Mouse (Mus musculus): ENCODE measurements around the gene Chd4. TPM values are rescaled to one million over a fixed set of nuclear protein-coding genes. Genes with fewer than 3 reads are reported as not detected.

The Chd4 gene
- polyA plus RNA-seq, 1 experiment from 2014 or later = 38.3 TPM

DNA sequence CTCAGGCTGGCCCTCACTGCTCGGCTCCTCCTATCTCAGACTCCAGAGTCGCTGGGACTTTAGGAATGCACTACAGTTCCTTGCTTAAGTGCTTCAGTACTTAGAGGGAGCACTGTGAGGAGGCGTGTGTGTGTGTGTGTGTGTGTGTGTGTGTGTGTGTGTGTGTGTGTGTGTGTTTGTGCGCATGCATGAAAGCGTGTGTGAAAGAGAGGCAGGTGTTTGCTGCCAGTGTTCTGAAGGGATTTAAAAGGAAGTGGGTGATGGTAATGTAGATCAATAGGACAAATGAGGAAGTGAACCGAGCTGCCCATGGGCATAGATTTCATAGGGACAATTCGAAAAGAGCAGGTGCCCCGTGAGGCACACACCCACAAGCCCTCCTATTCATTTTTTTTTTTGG, 22.0 kb upstream of the Chd4 start:
- Histone ChIP-seq H3K4me1 (peaks cover 31% of the 10 kb centered on the region), H3K9me3 (replicated peaks) (no peaks in the 10 kb centered on the region), H3K4me3 (no peak overlapping the region), H3K4me2 (no peak overlapping the region), H3K27ac (no peak overlapping the region), H3K9ac (no peak overlapping the region), H3K36me3 (no peaks in the 10 kb centered on the region), H3K27me3 (replicated peaks) (0 out of 2 replicates have a peak, but pooled peaks cover 4% of the 10 kb centered on the region)
- ATAC-seq = no peak
- 46% methylated on average over 8 of the region's 8 CpGs for WGBS (ENCODE audit: insufficient replicate concordance)

GRCm38 (mm10) chr6:125081394-125081793, 14.4 kb upstream of the Chd4 start:
- WGBS (ENCODE audit: insufficient replicate concordance) = 31% methylated on average over 25 of the region's 25 CpGs
- Histone ChIP-seq H3K9me3 (replicated peaks) (no peaks in the 10 kb centered on the region), H3K4me2 (peak overlapping the region; percentile 84), H3K27me3 (replicated peaks) (0 out of 2 replicates have a peak, but pooled peaks cover 4% of the 10 kb centered on the region), H3K4me3 (peak overlapping the region; percentile 50), H3K27ac (peak overlapping the region; percentile 62), H3K4me1 (peaks cover 23% of the 10 kb centered on the region), H3K36me3 (no peaks in the 10 kb centered on the region), H3K9ac (peak overlapping the region; percentile 58)
- ATAC-seq = no peak; the same call in 1 of the 2 replicates

DNA sequence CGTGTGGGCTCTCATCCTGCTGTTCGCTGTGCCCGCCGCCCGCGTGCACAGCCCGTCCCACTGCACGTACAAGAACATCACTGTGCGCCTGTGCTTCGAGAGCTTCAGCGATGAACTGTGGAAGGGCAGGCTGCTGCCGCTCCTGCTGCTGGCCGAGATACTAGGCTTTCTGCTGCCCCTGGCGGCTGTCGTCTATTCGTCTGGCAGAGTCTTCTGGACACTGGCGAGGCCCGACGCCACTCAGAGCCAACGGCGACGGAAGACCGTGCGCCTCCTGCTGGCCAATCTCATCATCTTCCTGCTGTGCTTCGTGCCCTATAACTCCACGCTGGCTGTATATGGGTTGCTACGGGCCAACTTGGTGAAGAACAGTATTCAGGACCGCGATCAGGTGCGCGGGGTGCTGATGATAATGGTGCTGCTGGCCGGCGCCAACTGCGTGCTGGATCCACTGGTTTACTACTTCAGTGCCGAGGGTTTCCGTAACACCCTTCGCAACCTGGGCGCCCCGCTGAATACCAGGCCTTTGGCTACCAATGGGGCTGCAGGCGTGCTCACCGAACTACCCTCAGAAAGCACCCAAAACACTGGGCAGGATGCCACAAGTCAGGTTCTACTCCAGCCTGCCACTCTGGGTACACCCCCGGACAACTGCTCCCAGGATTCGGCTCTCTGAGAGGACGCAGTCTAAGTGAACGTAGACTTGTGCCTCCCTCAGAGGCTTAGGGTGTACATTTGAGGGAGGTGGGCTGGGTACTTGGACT, 13.8 kb upstream of the Chd4 start:
- Histone ChIP-seq H3K9me3 (replicated peaks) (no peaks in the 10 kb centered on the region), H3K4me3 (peak overlapping the region; percentile 50), H3K4me1 (peaks cover 23% of the 10 kb centered on the region), H3K36me3 (no peaks in the 10 kb centered on the region), H3K4me2 (peak overlapping the region; percentile 84), H3K27ac (peak overlapping the region; percentile 62), H3K9ac (peak overlapping the region; percentile 58), H3K27me3 (replicated peaks) (0 out of 2 replicates have a peak, but pooled peaks cover 4% of the 10 kb centered on the region)
- ATAC-seq = peak; percentile 86
- WGBS (ENCODE audit: insufficient replicate concordance) = 31% methylated on average over 45 of the region's 45 CpGs

DNA sequence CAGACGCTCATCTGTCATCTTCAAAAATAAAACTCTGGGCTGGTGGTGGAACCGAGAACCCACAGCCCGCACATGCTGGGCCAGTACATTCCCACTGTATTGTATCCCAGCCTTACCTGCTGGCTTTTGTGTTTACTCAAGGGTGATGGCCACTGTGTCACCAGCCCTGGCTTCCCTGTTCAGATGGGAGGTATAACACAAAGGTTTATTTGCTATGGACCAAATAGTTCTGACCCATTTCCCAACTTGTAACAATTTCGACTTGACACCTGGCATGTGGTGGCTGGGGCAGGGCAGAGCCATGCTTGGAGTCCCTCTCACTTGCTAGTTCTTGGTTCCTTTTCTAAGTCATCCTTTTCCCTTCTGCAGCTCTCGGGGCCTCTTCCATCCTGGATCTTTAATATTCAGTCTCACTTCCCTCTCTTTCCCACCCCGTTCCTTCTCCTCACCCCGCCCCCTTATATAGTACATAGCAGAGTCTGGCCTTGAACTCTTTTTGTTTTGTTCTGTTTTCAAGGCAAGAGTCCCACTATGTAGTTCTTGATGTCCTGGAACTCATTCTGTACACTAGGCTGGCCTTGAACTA, 12.9 kb upstream of the Chd4 start:
- H3K4me2 ChIP-seq = no peak overlapping the region
- H3K9ac ChIP-seq = no peak overlapping the region
- no peaks in the 10 kb centered on the region for H3K36me3 ChIP-seq
- H3K27me3 ChIP-seq (replicated peaks) = 0 out of 2 replicates have a peak, but pooled peaks cover 4% of the 10 kb centered on the region
- H3K9me3 ChIP-seq (replicated peaks) = no peaks in the 10 kb centered on the region
- ATAC-seq = no peak
- 73% methylated on average over 7 of the region's 7 CpGs for WGBS (ENCODE audit: insufficient replicate concordance)
- H3K4me1 ChIP-seq = peaks cover 23% of the 10 kb centered on the region
- H3K27ac ChIP-seq = no peak overlapping the region
- no peak overlapping the region for H3K4me3 ChIP-seq

DNA sequence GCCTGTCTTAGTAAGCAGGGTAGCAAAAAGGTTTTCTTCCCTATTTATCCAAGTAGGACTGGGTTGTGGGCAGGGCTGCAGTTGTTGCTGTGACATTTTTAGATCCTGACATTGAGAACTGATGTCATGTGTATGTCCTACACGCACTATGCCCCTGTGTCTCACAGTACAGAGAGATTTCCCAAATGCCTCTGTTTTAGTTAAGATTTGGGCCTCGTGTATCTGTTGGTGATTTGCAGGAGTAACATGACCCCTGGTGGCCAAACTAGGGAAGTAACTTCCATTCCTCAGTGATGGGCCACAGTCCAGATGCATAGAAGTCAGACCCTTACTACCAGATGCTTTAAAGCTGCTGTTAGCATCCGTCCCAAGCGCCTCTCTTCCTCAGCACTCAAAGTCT, 11.4 kb upstream of the Chd4 start:
- ATAC-seq = 0 out of 2 replicates have a peak, but pooled peaks have one; percentile 3
- H3K4me2 ChIP-seq = no peak overlapping the region
- no peaks in the 10 kb centered on the region for H3K9me3 ChIP-seq (replicated peaks)
- WGBS (ENCODE audit: insufficient replicate concordance) = 8% methylated on average over 4 of the region's 4 CpGs
- peaks cover 36% of the 10 kb centered on the region for H3K4me1 ChIP-seq
- no peaks in the 10 kb centered on the region for H3K27me3 ChIP-seq (replicated peaks)
- H3K27ac ChIP-seq = no peak overlapping the region
- H3K9ac ChIP-seq = no peak overlapping the region
- no peak overlapping the region for H3K4me3 ChIP-seq
- no peaks in the 10 kb centered on the region for H3K36me3 ChIP-seq

- H3K9ac ChIP-seq = no peak overlapping the region
- no peak overlapping the region for H3K4me3 ChIP-seq
- H3K4me2 ChIP-seq = no peak overlapping the region
- H3K9me3 ChIP-seq (replicated peaks) = no peaks in the 10 kb centered on the region
- peaks cover 43% of the 10 kb centered on the region for H3K4me1 ChIP-seq
- WGBS (ENCODE audit: insufficient replicate concordance) = 60% methylated on average over 3 of the region's 3 CpGs
- H3K27me3 ChIP-seq (replicated peaks) = no peaks in the 10 kb centered on the region
- ATAC-seq = no peak
- H3K36me3 ChIP-seq = no peaks in the 10 kb centered on the region
- peak overlapping the region; percentile 82 for H3K27ac ChIP-seq
Measured at GRCm38 (mm10) chr6:125087937-125088336, 7.8 kb upstream of the Chd4 start.

DNA sequence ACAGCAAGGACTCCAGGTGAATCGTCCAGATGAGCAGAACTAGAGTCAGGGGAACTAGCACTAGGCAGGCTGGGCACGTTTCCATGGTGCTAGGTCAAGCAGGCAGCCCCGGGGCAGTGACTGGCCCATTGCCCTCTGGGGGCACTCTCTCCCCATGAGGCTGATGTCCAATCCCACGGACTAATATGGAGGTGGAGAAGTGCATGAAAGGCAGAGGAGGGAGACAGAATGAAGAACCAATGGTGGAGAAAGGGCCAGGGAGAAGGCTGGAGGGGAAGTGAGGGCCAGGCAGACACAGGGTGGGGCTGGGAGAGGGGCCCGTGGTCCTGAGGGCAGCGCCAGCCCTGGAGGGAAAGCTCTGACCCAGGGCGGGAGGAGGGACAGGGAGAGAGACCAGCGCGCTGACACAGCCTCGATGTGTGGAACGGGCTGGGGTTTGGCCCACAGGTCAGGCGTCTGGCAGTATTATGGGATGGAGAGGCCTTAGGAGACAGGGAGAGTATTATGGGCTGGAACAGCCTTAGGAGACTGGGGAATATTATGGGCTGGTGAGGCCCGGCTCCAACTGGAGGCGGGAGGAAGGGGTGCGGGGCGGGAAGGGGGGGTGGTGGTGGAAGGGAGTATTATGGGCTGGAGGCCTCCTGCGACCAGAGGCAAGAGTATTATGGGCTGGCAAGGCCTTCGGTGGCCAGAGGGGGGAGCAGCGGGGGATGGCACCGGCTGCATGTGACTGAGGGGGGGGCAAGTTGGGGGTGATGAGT, 7.0 kb upstream of the Chd4 start:
- ATAC-seq = peak; percentile 71
- Histone ChIP-seq H3K4me1 (peaks cover 41% of the 10 kb centered on the region), H3K9me3 (replicated peaks) (no peaks in the 10 kb centered on the region), H3K27ac (peak overlapping the region; percentile 82), H3K4me3 (peak overlapping the region; percentile 42), H3K4me2 (peak overlapping the region; percentile 75), H3K36me3 (no peaks in the 10 kb centered on the region), H3K9ac (peak overlapping the region; percentile 67), H3K27me3 (replicated peaks) (no peaks in the 10 kb centered on the region)
- WGBS (ENCODE audit: insufficient replicate concordance) = 9% methylated on average over 20 of the region's 20 CpGs

GRCm38 (mm10) chr6:125089521-125090321, 6.1 kb upstream of the Chd4 start:
- H3K4me2 ChIP-seq = peak overlapping the region; percentile 75
- H3K9me3 ChIP-seq (replicated peaks) = no peaks in the 10 kb centered on the region
- peak; percentile 72 for ATAC-seq
- H3K27ac ChIP-seq = peak overlapping the region; percentile 82
- peak overlapping the region; percentile 67 for H3K9ac ChIP-seq
- H3K4me3 ChIP-seq = peak overlapping the region; percentile 42
- WGBS (ENCODE audit: insufficient replicate concordance) = 4% methylated on average over 15 of the region's 15 CpGs
- H3K27me3 ChIP-seq (replicated peaks) = no peaks in the 10 kb centered on the region
- H3K4me1 ChIP-seq = peaks cover 40% of the 10 kb centered on the region
- no peaks in the 10 kb centered on the region for H3K36me3 ChIP-seq

- ATAC-seq = no peak; the same call in 1 of the 2 replicates
- WGBS (ENCODE audit: insufficient replicate concordance) = 61% methylated on average over 10 of the region's 10 CpGs
Measured at GRCm38 (mm10) chr6:125090341-125091085, 5.3 kb upstream of the Chd4 start.

DNA sequence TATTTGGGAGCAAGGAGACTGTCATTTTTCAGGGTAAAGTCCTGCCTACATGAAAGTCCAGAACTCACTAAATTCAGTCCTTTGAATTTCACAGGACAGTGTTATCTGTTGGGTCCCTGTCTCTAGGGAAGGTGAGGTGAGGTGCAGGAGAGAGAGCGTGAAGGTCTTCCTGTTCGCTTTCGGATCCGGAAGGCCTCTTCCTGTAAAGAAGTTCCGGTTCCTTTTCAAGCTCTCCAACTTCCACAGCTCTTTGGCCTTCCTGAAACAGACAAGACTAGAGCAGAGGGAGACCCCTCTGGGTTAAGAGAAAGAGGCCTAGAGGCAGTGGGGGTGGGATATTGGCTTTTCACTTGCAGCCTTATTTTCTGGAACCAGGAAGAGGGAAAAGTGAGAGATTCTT, 3.4 kb upstream of the Chd4 start:
- Histone ChIP-seq H3K36me3 (no peaks in the 10 kb centered on the region; the same call in 1 of the 2 replicates), H3K9me3 (replicated peaks) (no peaks in the 10 kb centered on the region), H3K4me3 (no peak overlapping the region), H3K4me2 (no peak overlapping the region), H3K4me1 (peaks cover 59% of the 10 kb centered on the region), H3K27me3 (replicated peaks) (no peaks in the 10 kb centered on the region), H3K27ac (peak overlapping the region; percentile 64), H3K9ac (no peak overlapping the region)
- ATAC-seq = no peak
- 58% methylated on average over 5 of the region's 5 CpGs for WGBS (ENCODE audit: insufficient replicate concordance)

More at GRCm38 (mm10) chr6:125090341-125091085, 5.3 kb upstream of the Chd4 start:
- Histone ChIP-seq H3K4me3 (peak overlapping the region; percentile 42), H3K36me3 (no peaks in the 10 kb centered on the region), H3K4me2 (peak overlapping the region; percentile 75), H3K4me1 (peaks cover 48% of the 10 kb centered on the region), H3K27ac (peak overlapping the region; percentile 82), H3K9ac (peak overlapping the region; percentile 67), H3K9me3 (replicated peaks) (no peaks in the 10 kb centered on the region), H3K27me3 (replicated peaks) (no peaks in the 10 kb centered on the region)

DNA sequence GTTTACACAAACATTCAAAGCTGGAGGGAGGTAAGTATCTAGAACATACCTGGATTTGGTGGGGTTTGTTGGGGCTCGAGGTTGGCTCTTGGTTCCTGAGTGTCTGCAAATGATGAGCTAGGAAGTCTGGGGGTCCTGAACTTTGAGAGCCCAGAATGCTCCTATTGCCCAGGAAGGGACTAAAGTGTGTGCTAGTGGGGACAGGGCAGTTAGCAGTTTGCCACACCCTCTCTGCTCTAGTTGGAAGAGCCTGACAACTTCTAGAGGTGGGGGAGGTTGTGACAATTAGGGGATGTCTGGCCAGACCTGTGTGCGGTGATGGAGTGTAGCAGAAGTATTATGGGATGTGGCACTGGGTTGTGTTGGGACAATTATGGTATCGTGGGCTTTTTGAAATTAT, 938 bp upstream of the Chd4 start:
- no peak overlapping the region; the same call in 1 of the 2 replicates for H3K4me2 ChIP-seq
- no peak overlapping the region for H3K4me3 ChIP-seq
- no peaks in the 10 kb centered on the region for H3K27me3 ChIP-seq (replicated peaks)
- peaks cover 66% of the 10 kb centered on the region for H3K4me1 ChIP-seq
- peak overlapping the region; percentile 95 for H3K27ac ChIP-seq
- ATAC-seq = no peak
- H3K9ac ChIP-seq = no peak overlapping the region
- no peaks in the 10 kb centered on the region for H3K9me3 ChIP-seq (replicated peaks)
- H3K36me3 ChIP-seq = peaks cover 22% of the 10 kb centered on the region
- WGBS (ENCODE audit: insufficient replicate concordance) = 44% methylated on average over 3 of the region's 3 CpGs

Data from liver, embryonic 12.5 days (tissue).